Mouse (Mus musculus) heart, postnatal 0 days (tissue): ENCODE results near the gene Tec. TPM values are rescaled to one million over a fixed set of nuclear protein-coding genes. Genes with fewer than 3 reads are reported as not detected.

ENCODE experiments used
- ATAC-seq: fragments of 200-750 bp; cut with Nextera tagmentation; 2 replicates; pipeline ENCODE4 v1.8.0; 2017; ENCODE audit warnings: low read depth, moderate number of reproducible peaks, moderate library complexity; ENCODE audit not compliant: insufficient read depth
- DNase-seq: peaks from one replicate; pipeline ENCODE4 v3.0.0-alpha.2; 2016; ENCODE audit warnings: low spot score
- H3K27ac ChIP-seq: fragments of 300-500 bp; sonication (generic); 2 replicates; pipeline ENCODE4 v1.5.1; 2014; ENCODE audit warnings: low read depth, mild to moderate bottlenecking
- H3K27me3 ChIP-seq: fragments of 300-500 bp; sonication (generic); 2 replicates; pipeline ENCODE4 v1.6.1; 2014; ENCODE audit warnings: low read length, mixed read lengths; ENCODE audit not compliant: control insufficient read depth, insufficient read depth
- H3K36me3 ChIP-seq: fragments of 300-500 bp; sonication (generic); replicated peaks from 2 replicates; pipeline ENCODE4 v1.6.1; 2014; ENCODE audit warnings: low read length, mixed read lengths; ENCODE audit not compliant: control insufficient read depth, insufficient read depth
- H3K4me1 ChIP-seq: fragments of 300-500 bp; sonication (generic); 2 replicates; pipeline ENCODE4 v1.6.1; 2014; ENCODE audit warnings: antibody characterized with exemption; ENCODE audit not compliant: control insufficient read depth, insufficient read depth
- H3K4me2 ChIP-seq: fragments of 300-500 bp; sonication (generic); 2 replicates; pipeline ENCODE4 v1.6.1; 2014; ENCODE audit warnings: low read depth, mild to moderate bottlenecking, low read length, moderate library complexity
- H3K4me3 ChIP-seq: fragments of 300-500 bp; sonication (generic); 2 replicates; pipeline ENCODE4 v1.5.1; 2014; ENCODE audit warnings: low read depth, low read length
- H3K9ac ChIP-seq: fragments of 300-500 bp; sonication (generic); replicated peaks from 2 replicates; pipeline ENCODE4 v1.6.1; 2014; ENCODE audit warnings: low read depth, low read length, mixed read lengths
- H3K9me3 ChIP-seq: fragments of 300-500 bp; sonication (generic); replicated peaks from 2 replicates; pipeline ENCODE4 v1.6.1; 2016; ENCODE audit warnings: low read length; ENCODE audit not compliant: control insufficient read depth
- CTCF ChIP-seq: IDR thresholded peaks from 2 replicates; pipeline ENCODE4 v1.5.1; 2016; ENCODE audit warnings: antibody characterized with exemption, control low read depth, low read depth
- EP300 ChIP-seq: IDR thresholded peaks from 2 replicates; pipeline ENCODE4 v1.6.1; 2016; ENCODE audit warnings: antibody characterized with exemption, low read depth
- WGBS: fragments of 180-500 bp; shearing (Covaris S2); extraction: QIAGEN DNeasy Blood & Tissue Kit; methylation state at CpG from one replicate; pipeline ENCODE4 v1.1.7; 2014; 5-methylcytosine and 5-hydroxymethylcytosine counted together
- polyA plus RNA-seq: library from polyadenylated mRNA; unstranded; fragments of >200 nt; fragmentation: Nextera tagmentation; extraction: Ambion mirVana; gene quantifications from 2 replicates; pipeline ENCODE4 v1.2.1, GENCODE M21; 2015
- total RNA-seq: library from RNA; depleted of rRNA; stranded (reverse); fragments of >200 nt; gene quantifications from 2 replicates; pipeline ENCODE4 v1.2.3, GENCODE M21; 2014; ENCODE audit warnings: low replicate concordance; rRNA removed

Gene Tec
- 4.2 and 11.1 TPM in 2 replicates for total RNA-seq
- 16.2 TPM in 2 replicates for polyA plus RNA-seq

GRCm38 (mm10) chr5:72868091-72868875, at the start of gene Tec:
Tec (minus strand) TSS chr5:72868483.
- H3K27ac ChIP-seq, result peak within 1 kb of the TSS; percentile 84
- ATAC-seq (peak; percentile 95), DNase-seq (peak; percentile 88)
- H3K36me3 ChIP-seq, result no peaks in the 10 kb centered on the region
- no peaks in the 10 kb centered on the region for H3K27me3 ChIP-seq
- H3K9ac ChIP-seq, result peak within 1 kb of the TSS; percentile 69
- H3K4me2 ChIP-seq, result peak within 1 kb of the TSS; percentile 94
- WGBS, result under 1% methylated on average over 60 of the region's 60 CpGs
- H3K4me1 ChIP-seq, result peaks cover 29% of the 10 kb centered on the region
- no peaks in the 10 kb centered on the region for H3K9me3 ChIP-seq
- H3K4me3 ChIP-seq, result peak within 1 kb of the TSS; percentile 87
- TF ChIP-seq CTCF (no peak), EP300 (no peak)

- no peaks in the 10 kb centered on the region for H3K9me3 ChIP-seq
- H3K9ac ChIP-seq, result peak overlapping the region; percentile 99; the same call in 1 of the 2 replicates
- TF ChIP-seq EP300 (no peak), CTCF (no peak)
- WGBS, result 17% methylated on average over 1 of the region's 1 CpGs
- peaks cover 42% of the 10 kb centered on the region for H3K4me1 ChIP-seq
- DNase-seq (no peak), ATAC-seq (no peak)
- peak overlapping the region; percentile 95 for H3K4me3 ChIP-seq
- peak overlapping the region; percentile 80 for H3K4me2 ChIP-seq
- no peaks in the 10 kb centered on the region for H3K36me3 ChIP-seq
- H3K27ac ChIP-seq, result peak overlapping the region; percentile 99
- H3K27me3 ChIP-seq, result no peaks in the 10 kb centered on the region
These were observed 48.6 kb upstream of the Tec start for GRCm38 (mm10) chr5:72916851-72917250.

GRCm38 (mm10) chr5:72916048-72916447, 47.8 kb upstream of the Tec start:
- WGBS, result 14% methylated on average over 4 of the region's 4 CpGs
- TF ChIP-seq EP300 (no peak), CTCF (no peak)
- peak; percentile 59 for DNase-seq

GRCm38 (mm10) chr5:72914633-72915561, 46.6 kb upstream of the Tec start:
- under 1% methylated on average over 64 of the region's 66 CpGs for WGBS
- DNase-seq (peak; percentile 54), ATAC-seq (peak; percentile 18)
- Histone ChIP-seq H3K27me3 (no peaks in the 10 kb centered on the region), H3K4me1 (peaks cover 42% of the 10 kb centered on the region), H3K9ac (peak overlapping the region; percentile 99), H3K27ac (peak overlapping the region; percentile 99), H3K9me3 (no peaks in the 10 kb centered on the region), H3K4me2 (peak overlapping the region; percentile 80), H3K36me3 (no peaks in the 10 kb centered on the region), H3K4me3 (peak overlapping the region; percentile 95)
- TF ChIP-seq EP300 (no peak), CTCF (no peak)

More at GRCm38 (mm10) chr5:72916048-72916447, 47.8 kb upstream of the Tec start:
- Histone ChIP-seq H3K27ac (peak overlapping the region; percentile 99), H3K36me3 (no peaks in the 10 kb centered on the region), H3K4me1 (peaks cover 40% of the 10 kb centered on the region), H3K9me3 (no peaks in the 10 kb centered on the region), H3K9ac (peak overlapping the region; percentile 99), H3K27me3 (no peaks in the 10 kb centered on the region), H3K4me2 (peak overlapping the region; percentile 80), H3K4me3 (peak overlapping the region; percentile 95)
- ATAC-seq, result no peak
